Comparison of ENCODE assay signal across 15 mouse cellular contexts in the genomic region with DNA sequence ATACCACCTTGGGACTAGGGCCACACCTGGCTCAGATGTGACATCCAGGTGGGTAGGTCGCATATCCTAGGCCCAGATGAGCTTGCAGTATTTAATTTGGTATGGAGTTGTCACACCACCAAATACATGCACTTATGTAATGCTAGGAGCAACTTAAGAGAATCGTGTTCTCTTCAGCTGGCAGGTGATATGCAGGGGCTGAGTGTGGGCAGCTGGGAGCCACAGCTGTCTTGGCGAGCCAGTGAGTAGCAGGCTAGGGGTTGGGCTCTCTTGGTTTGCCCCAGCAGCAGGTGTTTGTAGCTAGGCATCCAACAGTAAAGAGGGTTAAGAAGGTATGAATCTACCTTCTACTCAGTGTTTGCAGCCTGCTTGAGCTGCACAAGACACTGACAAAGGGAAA. TPM values are rescaled to one million over a fixed set of nuclear protein-coding genes. Genes with fewer than 3 reads are reported as not detected.
DNase-seq lines count a peak whose midpoint lies in the region; ATAC-seq and TF ChIP-seq lines count a peak whose summit lies in the region.
"Had no signal": no experiment of that assay in that cellular context is flagged by ENCODE, and none has a peak within 500 bp of the region (broad histone marks: within the 10 kb centered on the region; RNA-seq: fewer than 3 reads in every experiment).

No protein-coding gene starts in this region.

- H3K27me3 ChIP-seq in heart, embryonic 11.5 days (ENCODE audit: control insufficient read depth, insufficient read depth, low read length): no peaks in the 10 kb centered on the region
- no peaks in the 10 kb centered on the region for H3K27me3 ChIP-seq in lung, embryonic 14.5 days (ENCODE audit: insufficient read depth, low read length)
- no peaks in the 10 kb centered on the region for H3K27me3 ChIP-seq in intestine, embryonic 15.5 days (replicated peaks)
- H3K27me3 ChIP-seq in stomach, embryonic 16.5 days (ENCODE audit: control insufficient read depth, insufficient read depth, low read length): no peaks in the 10 kb centered on the region
- no peaks in the 10 kb centered on the region for H3K27me3 ChIP-seq in hindbrain, postnatal 0 days (ENCODE audit: insufficient read depth, low read length)
- H3K27me3 ChIP-seq: forebrain, embryonic 13.5 days had no signal

- H3K4me2 ChIP-seq in heart, embryonic 11.5 days: no peak overlapping the region
- no peak overlapping the region for H3K4me2 ChIP-seq in lung, embryonic 14.5 days
- H3K4me2 ChIP-seq in intestine, embryonic 15.5 days (replicated peaks): no peak overlapping the region
- no peak overlapping the region for H3K4me2 ChIP-seq in stomach, embryonic 16.5 days (ENCODE audit: low read depth, low read length)
- H3K4me2 ChIP-seq in hindbrain, postnatal 0 days (ENCODE audit: low read depth, low read length): no peak overlapping the region
- H3K4me2 ChIP-seq: forebrain, embryonic 13.5 days had no signal

- peaks cover 6% of the 10 kb centered on the region; the same call in 1 of the 2 replicates for H3K36me3 ChIP-seq in heart, embryonic 11.5 days (ENCODE audit: control insufficient read depth, insufficient read depth, low read length)
- peaks cover 4% of the 10 kb centered on the region; the same call in 1 of the 2 replicates for H3K36me3 ChIP-seq in lung, embryonic 14.5 days (ENCODE audit: insufficient read depth)
- H3K36me3 ChIP-seq in intestine, embryonic 15.5 days: no peaks in the 10 kb centered on the region
- no peaks in the 10 kb centered on the region for H3K36me3 ChIP-seq in stomach, embryonic 16.5 days (ENCODE audit: control insufficient read depth, insufficient read depth, low read length)
- H3K36me3 ChIP-seq in hindbrain, postnatal 0 days (ENCODE audit: insufficient read depth, low read length): no peaks in the 10 kb centered on the region
- H3K36me3 ChIP-seq: G1E; hindbrain, embryonic 10.5 days had no signal

- peaks cover 91% of the 10 kb centered on the region for H3K4me1 ChIP-seq in heart, embryonic 11.5 days (ENCODE audit: control insufficient read depth, insufficient read depth, low read length)
- peaks cover 30% of the 10 kb centered on the region for H3K4me1 ChIP-seq in lung, embryonic 14.5 days (ENCODE audit: insufficient read depth)
- H3K4me1 ChIP-seq in intestine, embryonic 15.5 days (replicated peaks): peaks cover 64% of the 10 kb centered on the region
- peaks cover 39% of the 10 kb centered on the region for H3K4me1 ChIP-seq in stomach, embryonic 16.5 days (ENCODE audit: control insufficient read depth, insufficient read depth, low read length)
- H3K4me1 ChIP-seq in hindbrain, postnatal 0 days (ENCODE audit: insufficient read depth, low read length): 0 out of 2 replicates have a peak, but pooled peaks cover 5% of the 10 kb centered on the region

- no peak overlapping the region for H3K4me3 ChIP-seq in heart, embryonic 11.5 days (ENCODE audit: low read depth, low read length)
- H3K4me3 ChIP-seq in lung, embryonic 14.5 days (ENCODE audit: low read depth, low read length): no peak overlapping the region
- no peak overlapping the region for H3K4me3 ChIP-seq in intestine, embryonic 15.5 days (replicated peaks)
- no peak overlapping the region for H3K4me3 ChIP-seq in stomach, embryonic 16.5 days (replicated peaks; ENCODE audit: low read length)
- no peak overlapping the region for H3K4me3 ChIP-seq in hindbrain, postnatal 0 days (ENCODE audit: low read length)
- H3K4me3 ChIP-seq: forebrain, embryonic 13.5 days; hindbrain, embryonic 10.5 days had no signal

- 62% methylated on average over 3 of the region's 3 CpGs for WGBS in heart, embryonic 11.5 days (ENCODE audit: insufficient replicate concordance)
- 44% methylated on average over 3 of the region's 3 CpGs for WGBS in lung, embryonic 14.5 days
- 64% methylated on average over 3 of the region's 3 CpGs for WGBS in intestine, embryonic 15.5 days
- WGBS in stomach, embryonic 16.5 days: 58% methylated on average over 3 of the region's 3 CpGs
- 73% methylated on average over 3 of the region's 3 CpGs for WGBS in hindbrain, postnatal 0 days

- H3K9ac ChIP-seq in heart, embryonic 11.5 days (ENCODE audit: low read depth, low read length): no peak overlapping the region
- no peak overlapping the region for H3K9ac ChIP-seq in lung, embryonic 14.5 days
- no peak overlapping the region for H3K9ac ChIP-seq in intestine, embryonic 15.5 days
- H3K9ac ChIP-seq in stomach, embryonic 16.5 days (ENCODE audit: low read length): no peak overlapping the region
- H3K9ac ChIP-seq in hindbrain, postnatal 0 days (replicated peaks; ENCODE audit: low read length): no peak overlapping the region
- H3K9ac ChIP-seq: forebrain, embryonic 13.5 days had no signal

- no peak for TF ChIP-seq CTCF in lung, embryonic 14.5 days (IDR thresholded peaks at IDR 0.05; ENCODE audit: low read depth)
- no peak for TF ChIP-seq CTCF in hindbrain, postnatal 0 days (IDR thresholded peaks at IDR 0.05; ENCODE audit: low read depth)

- intact Hi-C loops in heart, postnatal 10 days (cut with DNase I): loop anchor here (10.0 kb wide), 1 partner anchor 50 kb away; a partner anchor contains a TSS

- H3K27ac ChIP-seq in heart, embryonic 11.5 days (ENCODE audit: low read depth, low read length): peak overlapping the region; percentile 92
- peak overlapping the region; percentile 24; the same call in 1 of the 2 replicates for H3K27ac ChIP-seq in lung, embryonic 14.5 days (ENCODE audit: low read depth)
- H3K27ac ChIP-seq in intestine, embryonic 15.5 days: peak overlapping the region; percentile 72
- H3K27ac ChIP-seq in stomach, embryonic 16.5 days (ENCODE audit: low read length): peak overlapping the region; percentile 61
- no peak overlapping the region for H3K27ac ChIP-seq in hindbrain, postnatal 0 days
- H3K27ac ChIP-seq: forebrain, embryonic 13.5 days; hindbrain, embryonic 10.5 days; macrophage had no signal

- ATAC-seq in heart, embryonic 11.5 days (replicated peaks; ENCODE audit: insufficient number of reproducible peaks, low FRiP score, low TSS enrichment): no peak
- no peak for ATAC-seq in lung, embryonic 14.5 days (ENCODE audit: insufficient read depth)
- 0 out of 2 replicates have a peak, but pooled peaks have one; percentile 4 for ATAC-seq in intestine, embryonic 15.5 days
- ATAC-seq in stomach, embryonic 16.5 days (ENCODE audit: insufficient read depth, low FRiP score): no peak
- no peak for ATAC-seq in hindbrain, postnatal 0 days

- no peaks in the 10 kb centered on the region for H3K9me3 ChIP-seq in heart, embryonic 11.5 days (replicated peaks; ENCODE audit: control insufficient read depth, low read length)
- H3K9me3 ChIP-seq in lung, embryonic 14.5 days (ENCODE audit: low read depth, low read length): no peaks in the 10 kb centered on the region
- no peaks in the 10 kb centered on the region for H3K9me3 ChIP-seq in intestine, embryonic 15.5 days
- no peaks in the 10 kb centered on the region for H3K9me3 ChIP-seq in stomach, embryonic 16.5 days (replicated peaks; ENCODE audit: control insufficient read depth, low read length)
- H3K9me3 ChIP-seq in hindbrain, postnatal 0 days (ENCODE audit: low read length): no peaks in the 10 kb centered on the region
- H3K9me3 ChIP-seq: forebrain, embryonic 13.5 days; hindbrain, embryonic 10.5 days had no signal

- DNase-seq in heart, postnatal 10 days: no peak
- DNase-seq in lung, embryonic 14.5 days: no peak
- DNase-seq in lung, postnatal 10 days: no peak
- DNase-seq in hindbrain, postnatal 0 days (ENCODE audit: low spot score): no peak
- DNase-seq: adrenal gland, postnatal 36 days; cerebellum, postnatal 25 days; kidney, adult 11 months; right cerebral cortex, postnatal 25 days had no signal

RNA-seq across cellular contexts. Expression of a gene that starts 49.4 kb away (rescaled TPM):
- polyA plus RNA-seq in heart, embryonic 11.5 days (2014; fragmentation: Nextera tagmentation; extraction: Ambion mirVana): 117 and 132 TPM in 2 replicates
- 100 to 1,000 TPM; 177 to 185 TPM for total RNA-seq in heart, postnatal 10 days (2021)
- polyA plus RNA-seq in lung, embryonic 14.5 days (2014; fragmentation: Nextera tagmentation; extraction: Ambion mirVana): 15.3 and 18.3 TPM in 2 replicates
- polyA plus RNA-seq in intestine, embryonic 15.5 days (2015; fragmentation: Nextera tagmentation; extraction: Ambion mirVana): 18.6 and 19.4 TPM in 2 replicates
- polyA plus RNA-seq in stomach, embryonic 16.5 days (2015; fragmentation: Nextera tagmentation; extraction: Ambion mirVana): 13.2 and 15.5 TPM in 2 replicates
- total RNA-seq in hindbrain, postnatal 0 days (2014; rRNA removed): 12.8 and 16.5 TPM in 2 replicates
- polyA plus RNA-seq in hindbrain, postnatal 0 days (2015; fragmentation: Nextera tagmentation; extraction: Ambion mirVana): 6.4 and 6.5 TPM in 2 replicates
- polyA plus RNA-seq: G1E had no signal
